Mouse (Mus musculus) urinary bladder, postnatal 4 days (tissue): ENCODE measurements around the gene Pcp4.

Experiments used
- DNase-seq, 2 experiments: peaks; one replicate each; pipeline ENCODE4 v3.0.0; 2021 to 2022; ENCODE audit warnings: low spot score in 2 of 2

Pcp4 gene

GRCm38 (mm10) chr16:96487007-96487684, 19.7 kb downstream of the Pcp4 start:
- no peak for DNase-seq

GRCm38 (mm10) chr16:96488038-96488437, 20.6 kb downstream of the Pcp4 start:
- DNase-seq: no peak

DNA sequence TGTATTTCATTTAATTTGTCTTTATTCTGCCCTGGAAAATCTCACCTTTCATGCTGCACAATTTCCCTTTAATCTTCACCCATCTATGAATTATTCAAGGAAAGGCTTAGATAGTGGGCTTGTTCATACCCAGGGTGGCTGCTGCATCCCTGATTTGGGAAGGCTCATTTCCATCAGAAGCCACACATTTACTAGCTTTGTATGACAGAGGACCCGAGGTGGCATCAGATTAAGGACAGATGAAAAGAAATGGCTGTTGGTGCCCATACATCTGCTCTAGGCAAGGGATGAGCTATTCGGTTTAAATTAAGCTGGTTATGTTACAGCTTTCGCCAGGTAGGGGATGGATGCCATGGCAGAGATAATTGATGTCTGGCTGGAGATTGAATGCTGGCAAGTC, 24.1 kb downstream of the Pcp4 start:
- no peak for DNase-seq

DNA sequence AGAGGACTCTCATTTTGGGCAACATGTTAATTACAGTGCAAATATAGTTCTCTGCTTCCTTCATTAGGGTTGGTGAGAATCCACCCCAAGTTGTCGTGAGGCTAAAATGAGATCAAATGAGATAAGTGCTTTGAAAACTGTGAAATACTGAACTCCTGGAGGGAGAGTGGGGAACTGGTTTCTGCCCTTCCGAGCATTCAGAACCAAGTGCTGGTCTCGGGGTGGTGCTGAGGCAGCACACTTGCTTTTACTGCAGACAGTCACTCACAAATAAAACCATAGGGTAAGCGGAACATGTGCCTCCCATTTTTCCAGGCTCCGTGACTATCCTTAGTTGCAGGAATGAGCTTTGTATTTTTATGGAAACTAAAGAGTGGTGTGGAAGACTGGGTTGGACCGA, 26.7 kb downstream of the Pcp4 start:
- DNase-seq: no peak

DNA sequence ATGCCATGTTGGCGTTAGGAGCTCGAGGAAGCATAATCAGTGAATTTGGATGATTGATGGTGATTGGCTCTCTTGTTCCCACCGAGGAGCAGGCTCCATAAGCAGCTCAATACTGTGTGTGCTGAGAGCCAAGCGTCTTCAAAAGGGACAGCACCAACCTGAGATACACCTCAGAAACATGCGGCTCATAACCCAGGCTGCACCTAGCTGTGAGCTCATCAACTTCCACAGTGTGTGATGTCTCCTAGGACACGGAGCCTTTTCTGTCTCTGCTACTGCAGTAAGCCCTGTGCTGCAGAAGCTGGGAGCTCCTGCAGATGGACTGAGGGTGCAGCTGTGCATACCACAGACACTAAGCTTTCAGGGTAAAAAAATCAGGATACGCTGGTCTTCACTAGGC, 31.5 kb downstream of the Pcp4 start:
- no peak for DNase-seq

- DNase-seq: no peak
Measured at GRCm38 (mm10) chr16:96501241-96501640, 33.8 kb downstream of the Pcp4 start.

- DNase-seq: no peak
Measured at GRCm38 (mm10) chr16:96502586-96502985, 35.2 kb downstream of the Pcp4 start.

- no peak for DNase-seq
Measured at GRCm38 (mm10) chr16:96514466-96514865, 47.1 kb downstream of the Pcp4 start.

DNA sequence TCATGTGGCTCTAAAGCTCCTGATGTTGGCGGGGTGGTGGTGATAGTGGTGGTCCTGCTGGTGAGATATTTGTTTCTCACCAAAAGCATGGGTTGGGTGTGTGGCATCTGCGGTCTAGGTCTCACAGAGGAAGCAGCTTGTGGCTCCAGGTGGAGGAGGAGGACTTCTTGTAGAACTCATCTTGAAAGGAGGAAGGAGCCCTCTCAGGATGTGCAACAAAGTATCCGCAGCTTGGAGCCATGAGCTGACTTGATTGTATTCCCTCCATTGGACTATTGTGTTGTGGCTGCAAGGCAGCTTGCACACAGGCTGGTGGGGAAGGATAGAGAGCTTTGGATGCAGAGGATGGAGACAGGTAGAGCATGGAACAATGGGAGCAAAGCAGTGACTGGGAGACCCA, 60.1 kb downstream of the Pcp4 start:
- no peak for DNase-seq

GRCm38 (mm10) chr16:96528471-96528870, 61.1 kb downstream of the Pcp4 start:
- DNase-seq: no peak

DNA sequence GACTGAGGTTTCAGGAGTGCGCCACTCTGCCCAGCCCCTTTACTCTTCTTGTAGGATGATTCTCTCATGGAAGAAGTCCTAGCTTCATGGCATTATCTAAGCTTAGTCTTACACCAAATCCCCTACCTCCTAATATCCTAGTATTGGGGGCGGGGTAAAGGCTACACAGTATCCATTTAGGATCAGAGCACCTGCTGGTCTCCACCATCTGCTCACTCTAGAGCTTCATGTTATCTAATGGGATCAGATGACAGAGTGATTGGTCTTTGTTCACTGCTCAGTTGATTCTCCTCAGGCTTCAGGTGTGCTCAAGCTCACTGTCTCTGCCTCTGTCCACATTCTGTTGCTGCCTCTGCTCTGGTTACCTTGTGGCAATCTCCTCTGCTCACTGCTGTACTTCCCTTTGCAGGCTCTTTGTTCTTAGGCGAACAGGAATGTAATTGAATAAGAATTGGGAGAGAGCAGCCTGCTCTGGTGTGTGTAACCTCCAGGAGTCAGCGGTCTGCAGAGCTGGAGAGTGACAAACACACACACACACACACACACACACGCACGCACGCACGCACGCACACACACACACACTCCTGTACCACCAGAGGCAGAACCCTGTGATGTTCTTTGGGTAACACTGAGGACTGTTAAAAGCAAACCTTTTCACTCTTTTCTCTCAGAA, 62.6 kb downstream of the Pcp4 start:
- DNase-seq: no peak

- no peak for DNase-seq
Measured at GRCm38 (mm10) chr16:96530569-96530898, 63.1 kb downstream of the Pcp4 start.

GRCm38 (mm10) chr16:96531029-96531428, 63.6 kb downstream of the Pcp4 start:
- no peak for DNase-seq

- DNase-seq: no peak
Measured at GRCm38 (mm10) chr16:96533710-96534109, 66.3 kb downstream of the Pcp4 start.

GRCm38 (mm10) chr16:96535271-96535670, 67.9 kb downstream of the Pcp4 start:
- DNase-seq: no peak

DNA sequence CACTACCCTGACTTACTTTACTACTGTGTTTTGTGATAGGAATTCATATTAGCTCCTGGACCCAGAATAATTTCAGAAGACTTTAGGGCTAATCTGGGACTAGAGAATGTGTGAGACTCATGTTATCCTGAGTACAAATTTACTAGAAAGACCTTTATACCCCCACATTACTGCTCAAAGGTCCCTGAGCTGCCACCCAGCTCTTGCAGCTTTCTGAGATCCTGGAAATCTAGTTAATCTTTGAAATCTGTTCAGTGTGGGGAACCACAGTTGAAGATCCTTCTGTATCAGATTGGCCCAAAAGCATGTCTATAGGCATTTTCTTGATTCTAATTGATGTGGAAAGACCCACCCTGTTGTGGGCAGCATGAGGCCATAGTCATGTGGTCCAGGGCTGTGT, 69.0 kb downstream of the Pcp4 start:
- DNase-seq: no peak

- no peak for DNase-seq
Measured at GRCm38 (mm10) chr16:96539091-96539490, 71.7 kb downstream of the Pcp4 start.

DNA sequence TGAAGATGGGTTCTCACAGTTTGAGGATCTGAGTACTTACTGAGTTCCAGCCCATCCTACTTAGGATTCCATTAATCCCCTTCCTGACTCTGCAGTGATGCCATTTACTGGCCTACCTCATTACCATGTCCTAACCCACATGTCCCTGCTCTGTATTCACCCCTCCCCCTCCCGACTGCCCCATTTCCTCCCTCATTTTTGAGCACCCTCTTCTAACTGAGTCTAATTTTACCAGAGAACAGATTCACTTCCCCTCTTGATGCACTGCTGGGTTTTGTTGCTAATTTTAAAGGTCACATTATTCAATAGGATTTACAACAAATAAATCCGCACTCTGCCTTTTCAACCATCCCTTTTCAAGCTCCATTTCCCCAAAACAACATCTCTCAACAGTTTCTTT, 73.7 kb downstream of the Pcp4 start:
- no peak for DNase-seq

- no peak for DNase-seq
Measured at GRCm38 (mm10) chr16:96552680-96553079, 85.3 kb downstream of the Pcp4 start.

DNA sequence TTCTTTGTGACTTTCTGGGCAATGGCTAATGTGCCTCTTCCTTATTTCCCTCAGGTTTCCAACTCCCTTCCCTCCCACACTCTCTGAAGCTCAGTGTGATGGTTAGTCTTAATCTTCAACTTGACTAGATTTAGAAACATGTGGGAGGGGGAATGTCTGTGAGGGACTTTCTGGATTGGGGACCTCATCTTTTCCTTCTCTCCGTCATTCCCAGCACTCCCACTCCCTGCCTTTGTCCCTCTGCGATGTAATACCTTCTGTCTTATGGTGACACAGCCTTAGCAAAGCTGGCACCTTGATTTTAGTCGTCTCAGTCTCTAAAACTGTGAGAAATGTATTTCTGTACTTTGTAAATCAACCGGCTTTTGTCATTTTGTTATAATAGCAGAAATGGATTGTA, 88.0 kb downstream of the Pcp4 start:
- DNase-seq: no peak

DNA sequence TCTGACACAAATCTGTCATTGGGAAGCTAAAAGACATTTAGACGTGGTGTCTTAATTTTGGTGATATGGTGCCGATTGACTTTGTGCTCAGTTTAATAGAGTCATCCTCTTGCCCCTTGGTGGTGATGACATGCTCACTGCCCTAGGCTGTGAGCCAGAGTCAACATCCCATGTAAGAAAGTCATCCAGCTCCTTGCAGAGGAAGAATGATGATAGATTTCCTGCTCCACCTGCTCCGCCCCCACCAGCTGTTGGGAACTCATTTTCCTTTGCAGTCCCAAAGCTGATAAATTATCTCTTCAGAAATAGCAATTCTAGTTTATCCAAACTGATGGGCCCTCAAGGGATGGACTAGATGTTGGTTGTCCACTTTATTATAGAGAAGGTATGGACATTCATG, 89.2 kb downstream of the Pcp4 start:
- DNase-seq: no peak

DNA sequence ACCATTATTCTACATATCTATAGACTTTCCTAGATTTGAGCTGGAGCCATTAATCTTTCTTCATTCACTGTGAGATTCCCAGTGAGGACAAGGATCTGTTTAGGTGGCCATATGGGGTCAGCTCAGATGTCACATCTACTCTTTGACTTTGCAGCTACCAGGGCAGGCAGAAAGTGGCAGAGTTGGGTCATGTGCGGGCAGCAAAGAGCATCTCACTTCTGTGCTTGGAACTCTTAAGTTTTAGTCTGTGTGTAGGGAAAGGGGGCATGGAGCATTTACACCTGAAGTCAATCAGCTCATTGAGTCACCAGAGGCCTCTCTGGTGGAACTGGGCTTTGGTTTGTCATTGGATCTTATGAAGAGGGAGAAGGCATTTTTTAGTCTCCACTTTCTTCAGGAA, 90.9 kb downstream of the Pcp4 start:
- DNase-seq: no peak

DNA sequence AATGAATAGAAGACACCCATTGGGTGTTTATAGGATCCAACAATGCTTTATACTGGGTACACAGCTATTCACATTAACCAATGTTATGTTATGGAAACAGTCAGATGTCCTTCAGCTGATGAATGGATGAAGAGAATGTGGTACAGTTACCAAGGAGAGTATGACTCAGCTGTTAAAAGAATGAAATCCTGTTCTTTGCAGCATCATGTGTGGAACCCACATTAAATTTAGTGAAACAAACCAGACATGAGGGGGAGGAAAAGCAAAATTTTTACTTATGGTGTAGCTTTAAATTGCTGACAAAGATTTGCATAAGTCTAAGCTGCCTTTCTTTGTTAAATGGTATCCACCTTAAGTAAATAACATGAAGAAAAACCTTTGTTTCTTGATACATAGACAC, 92.4 kb downstream of the Pcp4 start:
- no peak for DNase-seq
